Mouse (Mus musculus) ES-E14 (cell line): ENCODE results near the gene Olfr1391. TPM values are rescaled to one million over a fixed set of nuclear protein-coding genes. Genes with fewer than 3 reads are reported as not detected.

Experiments
- DNase-seq: peaks from one replicate; pipeline ENCODE4 v3.0.0-alpha.2; 2013; ENCODE audit warnings: low read depth, low spot score
- H3K27ac ChIP-seq: 2 replicates; pipeline ENCODE4 v1.5.1; 2012; ENCODE audit warnings: low read depth, mild to moderate bottlenecking, low read length, moderate library complexity, mixed read lengths; ENCODE audit not compliant: poor library complexity, insufficient read depth, severe bottlenecking
- H3K36me3 ChIP-seq: 2 replicates; pipeline ENCODE4 v1.6.1; 2012; ENCODE audit warnings: mild to moderate bottlenecking, low read length, moderate library complexity, mixed read lengths; ENCODE audit not compliant: control insufficient read depth, poor library complexity, insufficient read depth, severe bottlenecking
- H3K4me1 ChIP-seq, 2 experiments: fragments of 150-350 bp in 1 of 2; sonication (generic) in 1 of 2; 2 replicates each; pipeline ENCODE4 v1.6.1; 2012; ENCODE audit warnings: low read length in 2 of 2, mild to moderate bottlenecking in 1 of 2, mixed read lengths in 1 of 2; ENCODE audit not compliant: control insufficient read depth in 2 of 2, insufficient read depth in 2 of 2, poor library complexity in 1 of 2
- H3K4me3 ChIP-seq, 2 experiments: fragments of 150-350 bp in 1 of 2; sonication (generic) in 1 of 2; 2 replicates each; pipeline ENCODE4 v1.5.1; 2012; ENCODE audit warnings: low read length in 2 of 2, low read depth in 1 of 2, mild to moderate bottlenecking in 1 of 2, mixed read lengths in 1 of 2; ENCODE audit not compliant: insufficient read depth in 1 of 2, poor library complexity in 1 of 2, severe bottlenecking in 1 of 2
- H3K9ac ChIP-seq: 2 replicates; pipeline ENCODE4 v1.6.1; 2012; ENCODE audit warnings: low read depth, mild to moderate bottlenecking, low read length, mixed read lengths; ENCODE audit not compliant: poor library complexity, insufficient read depth, severe bottlenecking
- H3K9me3 ChIP-seq: fragments of 150-350 bp; sonication (generic); 2 replicates; pipeline ENCODE4 v1.6.1; 2012; ENCODE audit warnings: low read depth, mild to moderate bottlenecking, low read length; ENCODE audit not compliant: control insufficient read depth, insufficient read depth
- CHD2 ChIP-seq: IDR thresholded peaks from 2 replicates; pipeline ENCODE4 v1.6.1; 2014; ENCODE audit warnings: mild to moderate bottlenecking, low read depth, low read length, inconsistent platforms
- HCFC1 ChIP-seq: IDR thresholded peaks from 2 replicates; pipeline ENCODE4 v1.6.1; 2012; ENCODE audit warnings: low read length, inconsistent platforms, borderline replicate concordance; ENCODE audit not compliant: insufficient read depth
- MAFK ChIP-seq: IDR thresholded peaks from 2 replicates; pipeline ENCODE4 v1.6.1; 2014; ENCODE audit warnings: mild to moderate bottlenecking, low read depth, low read length, inconsistent platforms; ENCODE audit not compliant: insufficient read depth
- ZC3H11A ChIP-seq: IDR thresholded peaks from 2 replicates; pipeline ENCODE4 v1.6.1; 2012; ENCODE audit warnings: low read depth, mild to moderate bottlenecking, inconsistent platforms, low read length, borderline replicate concordance
- ZNF384 ChIP-seq: IDR thresholded peaks from 2 replicates; pipeline ENCODE4 v1.6.1; 2012; ENCODE audit warnings: low read depth, low read length, inconsistent platforms
- in situ Hi-C, 2 experiments: fragments of 600-800 bp; cut with MboI; formaldehyde crosslinking; loops; one replicate each; pipeline ENCODE4 v1.15.1; 2025; ENCODE audit warnings: low sequenced_read_pairs in 2 of 2, inconsistent platforms in 1 of 2; ENCODE audit not compliant: unreplicated experiment in 2 of 2
- total RNA-seq: library from RNA; depleted of rRNA; stranded (reverse); fragments of 300-350 nt; gene quantifications from 2 replicates; pipeline ENCODE4 v1.2.3, GENCODE M21; 2012; rRNA removed

The Olfr1391 gene
- total RNA-seq, 1 experiment: not detected

DNA sequence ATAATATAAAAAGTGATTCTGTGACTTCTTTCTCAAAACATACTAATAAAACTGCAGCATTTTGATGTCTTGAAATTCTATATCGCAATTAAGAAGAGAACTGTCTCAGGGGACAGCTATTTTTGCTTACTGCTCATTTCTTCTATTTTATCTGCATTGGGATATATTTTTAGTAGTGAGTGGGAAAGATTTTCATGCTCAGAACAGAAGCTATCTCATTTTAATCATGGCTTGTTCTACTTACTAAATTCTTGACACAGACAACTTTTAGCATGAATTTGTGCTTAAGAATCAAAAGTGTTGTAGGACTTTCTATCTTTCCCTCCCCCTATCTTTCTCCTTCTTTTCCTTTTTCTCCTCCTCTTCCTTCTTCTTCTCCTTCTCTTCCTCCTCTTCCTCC, 7.1 kb downstream of the Olfr1391 start:
- Histone ChIP-seq H3K4me3 (no peak overlapping the region), H3K4me1 (no peaks in the 10 kb centered on the region), H3K9ac (no peak overlapping the region), H3K9me3 (no peaks in the 10 kb centered on the region), H3K27ac (no peak overlapping the region), H3K36me3 (no peaks in the 10 kb centered on the region)
- DNase-seq: no peak
- TF ChIP-seq ZC3H11A (no peak), ZNF384 (no peak), HCFC1 (no peak)
- in situ Hi-C loops: no loop called here

DNA sequence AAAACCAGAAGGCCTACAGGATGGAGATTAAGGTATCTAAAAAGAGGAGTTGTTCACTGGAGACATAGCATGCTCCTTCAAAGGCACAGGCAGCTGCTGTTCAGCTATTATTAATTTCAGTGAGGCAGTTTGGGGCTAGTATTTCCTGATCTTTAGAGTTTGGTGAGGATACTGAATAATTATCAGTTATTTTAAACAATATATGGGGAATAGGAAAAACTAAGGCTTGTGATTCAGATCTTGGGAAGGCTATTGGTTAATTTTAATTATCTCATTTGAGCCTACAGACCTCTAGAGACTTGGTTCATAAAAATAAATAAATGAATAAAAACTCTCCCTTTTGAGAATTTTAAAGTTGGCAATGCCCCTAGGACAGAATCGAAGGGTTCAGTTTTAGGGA, 12.3 kb downstream of the Olfr1391 start, which contains the start of gene Olfr1390:
Olfr1390 (plus strand) TSS at position 301 of the 400 bp plus-strand sequence.
- no peaks in the 10 kb centered on the region for H3K9me3 ChIP-seq
- H3K9ac ChIP-seq: no peak within 1 kb of the TSS
- DNase-seq: no peak
- H3K36me3 ChIP-seq: no peaks in the 10 kb centered on the region
- no peak within 1 kb of the TSS for H3K4me3 ChIP-seq
- no peaks in the 10 kb centered on the region for H3K4me1 ChIP-seq
- in situ Hi-C loops: no loop called here
- TF ChIP-seq ZNF384 (no peak), CHD2 (no peak), ZC3H11A (no peak), HCFC1 (no peak), MAFK (no peak)
- no peak within 1 kb of the TSS for H3K27ac ChIP-seq

DNA sequence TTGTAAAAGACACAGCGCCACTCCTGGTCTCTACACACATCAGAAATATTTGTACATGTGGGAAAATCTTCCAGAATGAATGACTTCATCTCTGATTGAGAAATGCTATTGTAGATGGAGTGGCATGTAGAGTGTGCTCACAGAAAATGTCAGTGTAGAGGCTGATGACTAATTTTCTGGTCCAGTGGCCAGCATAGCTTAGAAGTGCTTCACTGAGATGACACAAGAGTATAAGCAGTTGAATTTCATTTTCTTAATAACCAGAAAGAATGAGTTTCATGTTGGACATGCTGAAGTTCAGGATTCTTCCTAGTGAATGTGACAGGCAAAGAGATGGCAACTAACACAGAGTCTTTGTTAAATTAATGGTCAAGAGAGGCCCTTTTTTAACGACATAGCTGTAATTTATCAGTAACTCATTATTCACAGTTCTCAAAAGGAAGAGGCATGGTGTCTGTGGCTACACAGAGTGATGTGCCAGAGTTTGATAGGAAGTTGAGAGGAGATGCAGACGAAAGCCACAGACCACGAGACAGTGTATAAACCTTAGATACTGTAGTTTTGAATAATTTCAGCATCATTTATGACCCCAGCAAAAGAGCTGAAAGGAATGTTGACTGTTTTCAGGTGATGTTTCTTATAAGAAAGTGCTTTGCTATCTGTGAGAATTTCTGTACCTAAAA, 14.7 kb downstream of the Olfr1391 start:
- TF ChIP-seq ZC3H11A: no peak
- TF ChIP-seq HCFC1: no peak
- TF ChIP-seq CHD2: no peak
- TF ChIP-seq MAFK: no peak
- TF ChIP-seq ZNF384: no peak
- Histone ChIP-seq H3K4me1 (no peaks in the 10 kb centered on the region), H3K36me3 (no peaks in the 10 kb centered on the region), H3K9ac (no peak overlapping the region), H3K4me3 (no peak overlapping the region), H3K9me3 (no peaks in the 10 kb centered on the region), H3K27ac (no peak overlapping the region)
- in situ Hi-C loops: no loop called here
- DNase-seq: no peak

Other genes with a start within 250 kb of the Olfr1391 start
- 0.22 TPM in 1 of 2 replicates, not detected in the other for gene Ifi47, start 246.2 kb upstream of the Olfr1391 start, total RNA-seq
- not detected in 2 replicates for gene Olfr1396, start 207.9 kb upstream of the Olfr1391 start, total RNA-seq
- gene Olfr1395, start 180.5 kb upstream of the Olfr1391 start, total RNA-seq: not detected in 2 replicates
- not detected in 2 replicates for gene Olfr1394, start 168.4 kb upstream of the Olfr1391 start, total RNA-seq
- 0.09 and 0.48 TPM in 2 replicates for gene Btnl9, start 135.6 kb upstream of the Olfr1391 start, total RNA-seq
- gene Zfp62, start 119.5 kb upstream of the Olfr1391 start, total RNA-seq: 25.2 and 28.7 TPM in 2 replicates
- 43.1 and 54.2 TPM in 2 replicates for gene Mgat1, start 78.6 kb upstream of the Olfr1391 start, total RNA-seq
- not detected in 2 replicates for gene Olfr1393, start 44.4 kb upstream of the Olfr1391 start, total RNA-seq
- gene Olfr1392, start 37.5 kb upstream of the Olfr1391 start, total RNA-seq: not detected in 2 replicates
- not detected in 2 replicates for gene Olfr10, start 18.0 kb upstream of the Olfr1391 start, total RNA-seq
- gene Olfr1390, start 12.4 kb downstream of the Olfr1391 start, total RNA-seq: not detected in 2 replicates
- not detected in 2 replicates for gene Olfr1389, start 100.3 kb downstream of the Olfr1391 start, total RNA-seq
- 8.4 and 9.4 TPM in 2 replicates for gene Olfr1388, start 113.9 kb downstream of the Olfr1391 start, total RNA-seq
- gene Olfr1387, start 132.6 kb downstream of the Olfr1391 start, total RNA-seq: not detected in 2 replicates
- not detected in 2 replicates for gene Olfr1386, start 142.3 kb downstream of the Olfr1391 start, total RNA-seq
- gene Olfr1385, start 166.3 kb downstream of the Olfr1391 start, total RNA-seq: 0.04 and 0.26 TPM in 2 replicates
- gene Olfr1384, start 184.0 kb downstream of the Olfr1391 start, total RNA-seq: not detected in 2 replicates
- gene Olfr1383, start 196.9 kb downstream of the Olfr1391 start, total RNA-seq: not detected in 2 replicates
- gene Olfr1382, start 205.5 kb downstream of the Olfr1391 start, total RNA-seq: not detected in 2 replicates
- gene Olfr1381, start 220.7 kb downstream of the Olfr1391 start, total RNA-seq: not detected in 2 replicates
- not detected in 2 replicates for gene Olfr1380, start 234.1 kb downstream of the Olfr1391 start, total RNA-seq